Mouse (Mus musculus) layer of hippocampus, adult 9-11 months (tissue): Measurements from ENCODE around the gene Clybl.

Experiments
- DNase-seq: peaks from one replicate; pipeline ENCODE4 v3.0.0; 2022

Clybl gene

GRCm38 (mm10) chr14:122436850-122437249 is 255.3 kb downstream of the Clybl start:
- DNase-seq: no peak

DNA sequence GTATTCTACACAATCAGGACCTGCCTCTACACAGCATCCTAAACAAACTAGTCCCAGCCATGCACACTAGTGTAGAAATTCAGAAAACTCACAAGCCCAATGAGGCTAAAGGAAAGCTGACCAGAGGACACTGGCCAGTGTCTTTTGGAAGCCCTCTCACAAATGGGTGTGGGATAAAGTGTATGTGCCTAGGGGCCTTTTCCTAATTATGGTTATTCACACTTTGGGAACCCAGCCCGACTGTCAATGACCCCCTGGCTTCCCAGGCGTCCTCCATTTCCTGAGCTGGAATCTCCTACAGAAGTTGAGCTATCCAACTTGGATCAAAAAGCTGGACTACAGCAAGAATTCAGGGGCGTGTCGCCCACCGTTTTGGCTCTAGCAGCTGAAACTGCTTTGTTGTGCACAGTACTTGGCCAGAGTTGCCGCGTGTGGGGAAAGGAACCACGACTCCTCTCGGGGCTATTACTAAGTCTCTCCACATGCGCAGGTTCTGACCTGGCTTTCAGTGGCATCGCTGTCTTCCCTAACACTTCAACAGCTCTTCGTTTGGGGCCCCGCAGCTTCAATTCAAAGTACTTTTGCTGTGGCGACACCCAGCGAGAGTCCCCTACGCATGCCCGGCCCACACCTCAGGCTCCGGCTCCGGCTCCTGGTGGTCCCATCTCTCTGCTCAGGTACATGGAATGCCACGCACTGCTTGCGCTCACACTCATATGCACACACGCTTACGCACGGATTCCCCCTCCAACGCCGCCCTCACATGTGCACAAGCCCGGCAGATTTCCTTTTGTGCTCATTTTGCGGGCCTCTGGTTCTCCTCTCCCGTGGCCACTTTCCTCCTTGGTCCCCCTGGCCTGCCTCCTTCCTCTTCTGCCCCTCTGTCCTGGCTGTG is 268.3 kb downstream of the Clybl start:
- no peak for DNase-seq

DNA sequence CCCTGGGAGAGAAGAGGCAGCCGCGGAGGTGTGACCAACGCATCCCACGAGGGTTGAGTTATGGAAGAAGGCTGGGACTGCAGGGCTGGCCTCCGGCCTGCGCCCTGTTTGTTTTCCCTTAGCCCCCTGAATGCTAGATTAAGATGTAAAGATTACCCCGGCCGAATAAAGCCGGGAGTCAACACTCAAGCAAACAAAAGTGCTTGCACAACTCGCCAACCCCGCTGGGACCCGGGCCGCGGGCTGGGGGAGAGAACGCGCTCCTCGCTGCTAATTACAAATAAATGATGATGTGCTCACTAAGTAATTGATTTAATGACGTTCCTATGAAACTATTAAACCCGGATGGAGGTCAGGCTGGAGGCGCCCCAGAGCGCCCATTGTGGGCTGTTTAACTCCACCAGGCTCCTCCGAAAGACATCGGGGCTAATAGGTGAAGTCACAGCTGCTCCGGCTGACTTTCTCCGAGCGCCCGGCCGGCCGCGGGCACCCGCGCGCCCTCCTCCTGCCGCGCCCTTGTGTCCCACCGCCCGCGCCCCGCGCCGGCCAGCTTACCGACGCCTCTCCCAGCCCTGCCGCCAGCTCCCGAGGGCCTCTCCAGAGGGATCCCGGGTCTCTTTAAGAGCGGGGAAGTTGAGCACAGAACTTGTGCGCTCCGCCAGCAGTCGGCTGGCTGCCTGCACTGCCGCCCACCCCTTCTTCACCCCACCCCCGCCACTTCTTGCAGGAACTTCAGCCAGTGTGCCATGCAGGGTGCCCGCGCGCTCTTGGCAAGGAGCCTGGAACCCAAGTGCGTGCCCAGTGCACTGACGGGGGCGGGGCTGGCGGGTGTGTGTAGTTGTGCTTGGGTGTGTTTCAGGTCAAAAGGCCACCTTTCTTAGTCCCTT is 269.2 kb downstream of the Clybl start, which contains the start of gene Gm5089:
Gene Gm5089, minus strand, starts transcription at position 620 of the 887 bp plus-strand sequence.
- no peak for DNase-seq

DNA sequence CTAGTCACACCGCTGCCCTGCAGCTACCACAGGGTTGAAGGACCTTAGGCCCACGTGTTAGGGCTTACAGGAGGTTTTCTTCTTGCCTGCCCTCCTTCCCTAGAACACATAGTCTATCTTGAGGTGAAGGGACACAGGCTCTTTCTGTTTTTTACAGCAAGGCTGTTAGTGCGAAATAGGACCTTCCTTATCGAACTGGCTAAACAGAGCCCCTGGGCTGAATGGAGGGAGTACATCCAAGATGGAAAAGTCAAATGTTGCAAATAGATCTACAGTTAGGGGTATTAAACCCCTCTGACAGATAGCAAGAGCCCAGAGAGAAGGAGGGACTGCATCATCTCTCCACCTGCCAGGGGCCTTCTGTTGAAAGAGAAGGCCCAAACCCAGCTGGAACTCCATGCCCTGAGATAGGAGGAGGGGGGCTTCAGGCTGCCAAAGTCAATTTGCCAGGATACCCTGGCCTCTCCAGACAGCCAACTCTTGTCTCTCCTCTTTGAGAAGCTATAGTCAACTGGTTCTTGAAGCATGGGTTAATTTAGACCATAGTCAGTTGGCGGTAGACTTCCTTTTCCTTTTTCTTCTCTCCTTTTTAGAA is 270.1 kb downstream of the Clybl start:
- DNase-seq: no peak
